Mouse (Mus musculus) liver, adult 2 months (tissue): ENCODE measurements around the gene Akr1c19.

ENCODE experiments used
- CTCF ChIP-seq: fragments of 200-500 bp; IDR thresholded peaks from 2 replicates; pipeline ENCODE4 v1.5.1; 2011; ENCODE audit warnings: low read depth, low read length, control low read depth
- POLR2A ChIP-seq: fragments of 200-500 bp; IDR thresholded peaks from 2 replicates; pipeline ENCODE4 v1.6.1; 2011; ENCODE audit warnings: low read length, control low read depth; ENCODE audit not compliant: insufficient read depth; ENCODE audit errors: extremely low read depth

DNA sequence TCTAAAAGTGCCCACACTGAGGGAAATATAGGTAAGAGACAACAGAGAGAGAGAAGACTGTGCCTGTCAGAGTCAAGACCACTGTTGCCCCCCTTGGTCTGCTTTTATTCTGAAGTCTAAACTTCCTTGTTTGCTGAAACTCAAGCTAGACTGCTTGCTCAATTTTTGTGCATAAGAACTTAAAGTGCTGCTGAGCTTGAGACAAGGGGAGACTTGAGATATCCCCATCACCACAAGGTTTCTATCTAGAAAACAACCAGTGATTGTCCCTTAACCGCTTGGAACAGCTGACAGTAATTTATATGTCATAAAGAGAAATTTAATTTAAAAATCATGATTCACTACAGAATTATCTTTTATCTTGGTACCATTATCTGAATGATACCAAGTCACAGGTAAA, 4.6 kb downstream of the Akr1c19 start:
- TF ChIP-seq CTCF, result no peak
- no peak for TF ChIP-seq POLR2A
